Mouse (Mus musculus): ENCODE results near the gene Ip6k2. TPM values are rescaled to one million over a fixed set of nuclear protein-coding genes. Genes with fewer than 3 reads are reported as not detected.

Gene Ip6k2
- polyA plus RNA-seq (2014; fragmentation: Illumina TruSeq; extraction: RNeasy Lipid Tissue Mini Kit (QIAGEN cat#74804); ENCODE audit: low read depth, low replicate concordance): 22.0 TPM

GRCm38 (mm10) chr9:108783548-108784463 is at the start of gene Ip6k2:
Gene Ip6k2, plus strand, starts transcription at chr9:108783796.

GRCm38 (mm10) chr9:108808163-108808665 is 24.6 kb downstream of the Ip6k2 start, which contains the start of gene Nckipsd:
Gene Nckipsd, plus strand, starts transcription at chr9:108808368.

DNA sequence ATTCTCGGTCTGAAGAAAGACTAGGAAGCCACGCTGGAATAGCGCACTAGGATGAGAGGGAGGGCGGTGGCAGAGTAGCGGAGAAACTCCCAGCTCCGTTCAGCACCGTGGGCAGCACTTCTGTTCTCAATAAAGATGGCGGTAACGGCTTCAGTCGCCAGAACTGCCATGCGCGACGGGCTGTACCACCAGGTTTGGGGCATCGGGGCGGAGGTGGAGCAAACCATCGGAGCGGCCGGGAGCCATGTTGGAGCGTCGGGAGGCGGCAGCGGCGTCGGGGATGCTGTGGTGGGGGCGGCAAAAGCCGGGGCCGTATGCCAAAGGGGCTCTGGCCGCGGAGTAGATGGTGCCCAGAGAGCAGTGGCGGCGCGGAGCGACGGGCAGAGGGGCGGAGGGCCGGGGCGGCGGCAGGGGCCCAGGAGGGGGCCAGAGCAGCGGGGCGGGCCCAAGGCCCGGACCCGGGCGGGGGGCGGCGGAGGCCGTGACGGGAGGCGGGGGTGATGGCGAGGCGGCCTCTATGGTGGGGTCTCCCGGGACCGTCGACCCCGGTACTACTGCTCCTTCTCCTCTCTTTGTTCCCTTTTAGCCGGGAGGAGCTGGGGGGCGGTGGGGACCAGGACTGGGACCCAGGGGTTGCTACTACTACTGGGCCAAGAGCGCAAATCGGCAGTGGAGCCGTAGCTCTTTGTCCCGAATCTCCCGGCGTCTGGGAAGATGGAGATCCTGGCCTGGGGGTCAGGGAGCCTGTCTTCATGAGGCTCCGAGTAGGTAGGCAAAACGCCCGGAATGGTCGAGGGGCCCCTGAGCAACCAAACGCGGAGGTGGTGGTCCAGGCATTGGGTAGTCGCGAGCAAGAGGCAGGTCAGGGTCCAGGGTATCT is 42.5 kb downstream of the Ip6k2 start, which contains the start of gene Celsr3:
Celsr3 (plus strand) TSS at position 501 of the 880 bp plus-strand sequence.

DNA sequence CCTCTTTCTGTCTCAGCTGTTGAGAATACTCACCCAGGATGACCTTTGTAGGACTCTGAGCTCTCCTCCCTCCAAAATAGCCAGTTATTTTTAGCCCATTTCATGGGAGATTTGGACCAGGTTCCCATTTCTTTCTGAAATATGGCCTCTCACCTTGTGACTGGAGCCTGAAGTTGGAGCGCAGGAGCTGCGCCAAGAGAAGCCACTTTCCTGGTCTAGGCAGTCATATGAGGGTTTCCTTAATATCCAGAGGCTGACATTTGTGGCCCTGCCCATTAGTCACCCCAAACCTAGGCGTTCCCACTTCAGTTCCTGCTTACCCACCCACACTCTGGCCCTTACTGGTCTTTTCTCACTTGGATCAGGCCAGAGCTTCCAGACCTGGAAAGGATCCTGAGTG is 69.4 kb downstream of the Ip6k2 start, which contains the start of gene Slc26a6:
Slc26a6 (plus strand) TSS at position 308 of the 400 bp plus-strand sequence.

Other genes starting within 250 kb of the Ip6k2 start
- gene Impdh2, start 223.5 kb upstream of the Ip6k2 start, polyA plus RNA-seq (2014; fragmentation: Illumina TruSeq; extraction: RNeasy Lipid Tissue Mini Kit (QIAGEN cat#74804); ENCODE audit: low read depth, low replicate concordance): 66.9 TPM
- gene Ndufaf3, start 216.4 kb upstream of the Ip6k2 start, polyA plus RNA-seq (2014; fragmentation: Illumina TruSeq; extraction: RNeasy Lipid Tissue Mini Kit (QIAGEN cat#74804); ENCODE audit: low read depth, low replicate concordance): 41.2 TPM
- gene Dalrd3, start 213.9 kb upstream of the Ip6k2 start, polyA plus RNA-seq (2014; fragmentation: Illumina TruSeq; extraction: RNeasy Lipid Tissue Mini Kit (QIAGEN cat#74804); ENCODE audit: low read depth, low replicate concordance): 40.3 TPM
- gene Wdr6, start 205.1 kb upstream of the Ip6k2 start, polyA plus RNA-seq (2014; fragmentation: Illumina TruSeq; extraction: RNeasy Lipid Tissue Mini Kit (QIAGEN cat#74804); ENCODE audit: low read depth, low replicate concordance): 15.6 TPM
- 17.8 TPM for gene P4htm, start 186.1 kb upstream of the Ip6k2 start, polyA plus RNA-seq (2014; fragmentation: Illumina TruSeq; extraction: RNeasy Lipid Tissue Mini Kit (QIAGEN cat#74804); ENCODE audit: low read depth, low replicate concordance)
- gene Arih2, start 134.4 kb upstream of the Ip6k2 start, polyA plus RNA-seq (2014; fragmentation: Illumina TruSeq; extraction: RNeasy Lipid Tissue Mini Kit (QIAGEN cat#74804); ENCODE audit: low read depth, low replicate concordance): 39.2 TPM
- gene Slc25a20, start 121.7 kb upstream of the Ip6k2 start, polyA plus RNA-seq (2014; fragmentation: Illumina TruSeq; extraction: RNeasy Lipid Tissue Mini Kit (QIAGEN cat#74804); ENCODE audit: low read depth, low replicate concordance): 202 TPM
- gene Prkar2a, start 94.5 kb upstream of the Ip6k2 start, polyA plus RNA-seq (2014; fragmentation: Illumina TruSeq; extraction: RNeasy Lipid Tissue Mini Kit (QIAGEN cat#74804); ENCODE audit: low read depth, low replicate concordance): 62.2 TPM
- 11.4 TPM for gene Nckipsd, start 24.6 kb downstream of the Ip6k2 start, polyA plus RNA-seq (2014; fragmentation: Illumina TruSeq; extraction: RNeasy Lipid Tissue Mini Kit (QIAGEN cat#74804); ENCODE audit: low read depth, low replicate concordance)
- gene Celsr3, start 42.5 kb downstream of the Ip6k2 start, polyA plus RNA-seq (2014; fragmentation: Illumina TruSeq; extraction: RNeasy Lipid Tissue Mini Kit (QIAGEN cat#74804); ENCODE audit: low read depth, low replicate concordance): not detected
- 27.2 TPM for gene Slc26a6, start 69.5 kb downstream of the Ip6k2 start, polyA plus RNA-seq (2014; fragmentation: Illumina TruSeq; extraction: RNeasy Lipid Tissue Mini Kit (QIAGEN cat#74804); ENCODE audit: low read depth, low replicate concordance)
- gene Tmem89, start 130.8 kb downstream of the Ip6k2 start, polyA plus RNA-seq (2014; fragmentation: Illumina TruSeq; extraction: RNeasy Lipid Tissue Mini Kit (QIAGEN cat#74804); ENCODE audit: low read depth, low replicate concordance): not detected
- gene Uqcrc1, start 152.8 kb downstream of the Ip6k2 start, polyA plus RNA-seq (2014; fragmentation: Illumina TruSeq; extraction: RNeasy Lipid Tissue Mini Kit (QIAGEN cat#74804); ENCODE audit: low read depth, low replicate concordance): 1,473 TPM
- 0.60 TPM for gene Col7a1, start 169.8 kb downstream of the Ip6k2 start, polyA plus RNA-seq (2014; fragmentation: Illumina TruSeq; extraction: RNeasy Lipid Tissue Mini Kit (QIAGEN cat#74804); ENCODE audit: low read depth, low replicate concordance)
- gene Ucn2, start 202.2 kb downstream of the Ip6k2 start, polyA plus RNA-seq (2014; fragmentation: Illumina TruSeq; extraction: RNeasy Lipid Tissue Mini Kit (QIAGEN cat#74804); ENCODE audit: low read depth, low replicate concordance): 0.42 TPM
- gene Pfkfb4, start 208.0 kb downstream of the Ip6k2 start, polyA plus RNA-seq (2014; fragmentation: Illumina TruSeq; extraction: RNeasy Lipid Tissue Mini Kit (QIAGEN cat#74804); ENCODE audit: low read depth, low replicate concordance): 4.6 TPM